Mouse (Mus musculus): Measurements from ENCODE around the gene Ccdc33. TPM values are rescaled to one million over a fixed set of nuclear protein-coding genes. Genes with fewer than 3 reads are reported as not detected.

The Ccdc33 gene
- polyA plus RNA-seq, 1 experiment from 2014 or later, result 0.16 TPM

DNA sequence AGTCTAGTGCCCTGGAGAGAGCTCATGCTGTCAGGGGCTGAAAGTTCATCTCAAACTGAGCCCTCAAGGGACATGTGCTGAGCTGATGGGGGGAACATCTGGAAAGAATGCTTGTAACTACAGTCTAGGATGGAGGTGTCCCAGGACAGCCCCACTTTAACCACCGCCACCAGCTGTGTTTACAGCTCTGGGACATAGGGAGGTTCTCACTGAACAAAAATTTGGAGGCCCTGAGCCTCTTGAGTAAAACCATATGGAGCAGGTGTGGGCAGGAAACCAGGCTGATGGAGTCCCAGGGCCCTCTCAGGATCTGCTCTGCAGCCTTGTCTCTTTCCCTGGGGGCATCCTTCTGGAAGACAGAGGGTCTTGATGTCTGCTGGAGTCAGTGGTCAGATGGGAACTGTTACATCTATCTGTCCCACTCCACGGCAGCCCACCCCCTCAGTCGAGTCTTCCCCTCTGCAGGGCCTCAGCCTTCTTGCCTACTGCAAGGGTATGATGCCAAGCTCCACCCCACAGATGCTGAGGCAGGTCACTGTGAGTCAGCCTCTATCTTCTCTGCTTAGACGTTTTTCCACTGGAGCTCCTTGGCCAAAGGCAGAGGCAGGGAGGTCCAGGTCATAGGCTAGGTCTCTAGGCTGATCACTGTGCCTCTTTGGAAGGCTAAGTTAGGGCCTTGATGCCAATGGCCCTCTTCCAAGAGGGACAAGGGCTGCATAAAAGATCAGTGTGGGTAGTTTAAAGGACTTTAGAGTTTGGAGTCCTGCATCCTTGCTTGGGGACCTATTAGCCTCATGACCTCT, 26.8 kb downstream of the Ccdc33 start:
- Histone ChIP-seq H3K4me1 (replicated peaks; ENCODE audit: control insufficient read depth, insufficient read depth, low read length) (no peaks in the 10 kb centered on the region), H3K4me3 (ENCODE audit: low read depth, low read length) (no peak overlapping the region), H3K36me3 (ENCODE audit: control insufficient read depth, insufficient read depth) (no peaks in the 10 kb centered on the region), H3K9ac (ENCODE audit: low read depth, low read length) (no peak overlapping the region), H3K27me3 (replicated peaks; ENCODE audit: control insufficient read depth, insufficient read depth, low read length) (no peaks in the 10 kb centered on the region), H3K4me2 (replicated peaks; ENCODE audit: low read depth) (no peak overlapping the region), H3K9me3 (ENCODE audit: control insufficient read depth) (no peaks in the 10 kb centered on the region), H3K27ac (ENCODE audit: low read depth, low read length) (no peak overlapping the region)
- no peak for ATAC-seq
- 58% methylated on average over 4 of the region's 4 CpGs for WGBS
- no peak for TF ChIP-seq CTCF (IDR thresholded peaks at IDR 0.05; ENCODE audit: low read depth)

DNA sequence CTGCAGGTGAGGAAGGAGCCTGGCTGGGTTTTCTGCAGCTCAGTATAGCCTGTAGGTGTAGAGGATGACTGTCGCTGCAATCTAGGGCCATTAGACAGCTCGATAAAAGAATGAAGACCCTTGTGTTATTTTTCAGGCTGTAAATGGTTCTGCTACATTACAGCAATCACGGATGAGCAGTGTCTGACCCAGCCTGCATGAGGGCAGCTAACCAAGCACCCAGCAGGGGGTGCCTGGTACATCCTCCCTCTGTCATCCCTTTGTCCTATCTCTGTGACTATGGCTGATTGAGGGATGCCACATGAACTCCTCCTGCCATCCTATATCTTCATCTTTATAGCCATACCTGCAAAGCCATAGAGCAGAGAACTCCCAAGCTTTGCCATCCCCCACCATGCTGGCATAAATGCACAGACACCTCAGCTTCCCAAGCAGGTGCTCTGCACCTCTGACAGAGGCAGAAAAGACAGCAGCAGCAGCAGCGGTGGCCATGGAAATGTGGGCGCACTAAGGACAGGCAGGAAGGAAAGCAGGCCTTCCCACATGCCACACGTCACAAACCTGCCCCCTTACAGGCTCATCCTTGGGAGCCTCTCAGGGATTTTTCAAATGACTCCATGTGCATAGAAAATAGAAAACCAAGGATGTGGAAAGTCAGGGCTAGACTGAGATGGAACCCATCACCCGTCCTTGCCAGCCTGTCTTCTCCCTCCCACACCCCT, 31.2 kb downstream of the Ccdc33 start:
- H3K36me3 ChIP-seq (ENCODE audit: control insufficient read depth, insufficient read depth), result no peaks in the 10 kb centered on the region
- TF ChIP-seq CTCF (IDR thresholded peaks at IDR 0.05; ENCODE audit: low read depth), result peak; percentile 32; the same call in 1 of the 2 replicates
- no peak for ATAC-seq
- no peak overlapping the region for H3K27ac ChIP-seq (ENCODE audit: low read depth, low read length)
- 74% methylated on average over 7 of the region's 7 CpGs for WGBS
- H3K4me3 ChIP-seq (ENCODE audit: low read depth, low read length), result no peak overlapping the region
- no peak overlapping the region for H3K9ac ChIP-seq (ENCODE audit: low read depth, low read length)
- H3K4me1 ChIP-seq (replicated peaks; ENCODE audit: control insufficient read depth, insufficient read depth, low read length), result no peaks in the 10 kb centered on the region
- no peaks in the 10 kb centered on the region; the same call in 1 of the 2 replicates for H3K27me3 ChIP-seq (replicated peaks; ENCODE audit: control insufficient read depth, insufficient read depth, low read length)
- H3K4me2 ChIP-seq (replicated peaks; ENCODE audit: low read depth), result no peak overlapping the region
- no peaks in the 10 kb centered on the region for H3K9me3 ChIP-seq (ENCODE audit: control insufficient read depth)

DNA sequence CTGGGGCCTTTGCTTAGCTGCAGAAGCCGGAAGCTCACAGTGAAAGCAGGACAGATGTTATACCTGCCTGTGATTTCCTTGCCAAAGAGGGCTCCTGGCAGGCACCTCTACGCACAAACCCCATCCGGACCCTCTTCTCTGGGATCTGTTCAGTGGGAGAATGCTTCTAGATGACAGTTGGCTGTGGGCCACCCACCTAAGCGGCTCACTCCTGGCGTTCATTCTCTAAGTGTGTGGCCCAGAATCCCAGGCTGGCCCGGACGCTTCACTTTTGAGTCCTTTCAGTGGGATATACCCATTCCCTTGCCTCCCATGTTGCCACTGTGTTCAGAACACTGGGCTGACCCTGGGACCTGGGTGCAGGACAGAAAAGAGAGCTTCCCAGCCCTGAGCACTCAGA, 31.8 kb downstream of the Ccdc33 start:
- Histone ChIP-seq H3K4me1 (replicated peaks; ENCODE audit: control insufficient read depth, insufficient read depth, low read length) (no peaks in the 10 kb centered on the region), H3K27me3 (replicated peaks; ENCODE audit: control insufficient read depth, insufficient read depth, low read length) (no peaks in the 10 kb centered on the region; the same call in 1 of the 2 replicates), H3K9me3 (ENCODE audit: control insufficient read depth) (no peaks in the 10 kb centered on the region), H3K36me3 (ENCODE audit: control insufficient read depth, insufficient read depth) (no peaks in the 10 kb centered on the region), H3K9ac (ENCODE audit: low read depth, low read length) (no peak overlapping the region), H3K4me2 (replicated peaks; ENCODE audit: low read depth) (no peak overlapping the region), H3K4me3 (ENCODE audit: low read depth, low read length) (no peak overlapping the region), H3K27ac (ENCODE audit: low read depth, low read length) (no peak overlapping the region)
- WGBS, result 61% methylated on average over 7 of the region's 7 CpGs
- ATAC-seq, result no peak
- no peak for TF ChIP-seq CTCF (IDR thresholded peaks at IDR 0.05; ENCODE audit: low read depth)

- no peak for TF ChIP-seq CTCF (IDR thresholded peaks at IDR 0.05; ENCODE audit: low read depth)
- Histone ChIP-seq H3K9ac (ENCODE audit: low read depth, low read length) (no peak overlapping the region), H3K4me2 (replicated peaks; ENCODE audit: low read depth) (no peak overlapping the region), H3K27ac (ENCODE audit: low read depth, low read length) (no peak overlapping the region), H3K27me3 (replicated peaks; ENCODE audit: control insufficient read depth, insufficient read depth, low read length) (no peaks in the 10 kb centered on the region; the same call in 1 of the 2 replicates), H3K4me1 (replicated peaks; ENCODE audit: control insufficient read depth, insufficient read depth, low read length) (no peaks in the 10 kb centered on the region), H3K9me3 (ENCODE audit: control insufficient read depth) (no peaks in the 10 kb centered on the region), H3K4me3 (ENCODE audit: low read depth, low read length) (no peak overlapping the region), H3K36me3 (ENCODE audit: control insufficient read depth, insufficient read depth) (no peaks in the 10 kb centered on the region)
- ATAC-seq, result no peak
- WGBS, result 33% methylated on average over 9 of the region's 9 CpGs
Measured at GRCm38 (mm10) chr9:58086203-58086602, 32.4 kb downstream of the Ccdc33 start.

DNA sequence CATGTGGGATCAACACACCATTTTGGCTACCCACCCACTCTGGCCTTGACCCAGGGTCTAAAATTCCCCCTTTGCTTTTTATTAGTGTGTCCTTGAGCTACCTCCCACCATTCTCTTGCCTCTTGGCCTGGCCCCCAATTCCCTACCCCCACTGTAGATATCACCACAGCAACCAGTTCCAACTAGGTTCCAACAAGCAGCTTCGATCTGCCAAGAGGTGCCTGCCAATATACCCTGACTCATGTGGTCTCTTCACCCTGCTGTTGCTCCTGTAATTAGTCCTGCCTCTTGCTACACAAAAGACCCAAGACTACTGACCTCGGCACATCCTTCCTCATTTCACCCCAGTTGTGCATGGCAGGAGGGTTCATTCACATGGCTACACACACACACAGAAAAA, 33.5 kb downstream of the Ccdc33 start:
- Histone ChIP-seq H3K36me3 (ENCODE audit: control insufficient read depth, insufficient read depth) (no peaks in the 10 kb centered on the region), H3K4me3 (ENCODE audit: low read depth, low read length) (no peak overlapping the region), H3K27me3 (replicated peaks; ENCODE audit: control insufficient read depth, insufficient read depth, low read length) (no peaks in the 10 kb centered on the region; the same call in 1 of the 2 replicates), H3K9me3 (ENCODE audit: control insufficient read depth) (no peaks in the 10 kb centered on the region), H3K27ac (ENCODE audit: low read depth, low read length) (no peak overlapping the region), H3K9ac (ENCODE audit: low read depth, low read length) (no peak overlapping the region), H3K4me2 (replicated peaks; ENCODE audit: low read depth) (no peak overlapping the region), H3K4me1 (replicated peaks; ENCODE audit: control insufficient read depth, insufficient read depth, low read length) (no peaks in the 10 kb centered on the region)
- TF ChIP-seq CTCF (IDR thresholded peaks at IDR 0.05; ENCODE audit: low read depth), result no peak
- no peak for ATAC-seq
- WGBS, result 33% methylated on average over 2 of the region's 2 CpGs

- 35% methylated on average over 8 of the region's 8 CpGs for WGBS
- Histone ChIP-seq H3K27ac (ENCODE audit: low read depth, low read length) (no peak overlapping the region), H3K9me3 (ENCODE audit: control insufficient read depth) (no peaks in the 10 kb centered on the region), H3K9ac (ENCODE audit: low read depth, low read length) (no peak overlapping the region), H3K4me2 (replicated peaks; ENCODE audit: low read depth) (no peak overlapping the region), H3K36me3 (ENCODE audit: control insufficient read depth, insufficient read depth) (no peaks in the 10 kb centered on the region), H3K4me3 (ENCODE audit: low read depth, low read length) (no peak overlapping the region), H3K27me3 (replicated peaks; ENCODE audit: control insufficient read depth, insufficient read depth, low read length) (no peaks in the 10 kb centered on the region; the same call in 1 of the 2 replicates), H3K4me1 (replicated peaks; ENCODE audit: control insufficient read depth, insufficient read depth, low read length) (no peaks in the 10 kb centered on the region)
- ATAC-seq, result no peak
- no peak for TF ChIP-seq CTCF (IDR thresholded peaks at IDR 0.05; ENCODE audit: low read depth)
Measured at GRCm38 (mm10) chr9:58084586-58084985, 34.0 kb downstream of the Ccdc33 start.
